Mouse (Mus musculus): ENCODE data around the gene Txnrd1.

GRCm38 (mm10) chr10:82833926-82834325 is at the start of gene Txnrd1:
- no peak for TF ChIP-seq EP300 (IDR thresholded peaks at IDR 0.05)
- TF ChIP-seq CTCF (IDR thresholded peaks at IDR 0.05) = no peak

All from lung, postnatal 0 days (tissue).